Mouse (Mus musculus): Measurements from ENCODE around the gene Stau1. TPM values are rescaled to one million over a fixed set of nuclear protein-coding genes. Genes with fewer than 3 reads are reported as not detected.

The Stau1 gene
- polyA plus RNA-seq, 1 experiment = 20.5 TPM

DNA sequence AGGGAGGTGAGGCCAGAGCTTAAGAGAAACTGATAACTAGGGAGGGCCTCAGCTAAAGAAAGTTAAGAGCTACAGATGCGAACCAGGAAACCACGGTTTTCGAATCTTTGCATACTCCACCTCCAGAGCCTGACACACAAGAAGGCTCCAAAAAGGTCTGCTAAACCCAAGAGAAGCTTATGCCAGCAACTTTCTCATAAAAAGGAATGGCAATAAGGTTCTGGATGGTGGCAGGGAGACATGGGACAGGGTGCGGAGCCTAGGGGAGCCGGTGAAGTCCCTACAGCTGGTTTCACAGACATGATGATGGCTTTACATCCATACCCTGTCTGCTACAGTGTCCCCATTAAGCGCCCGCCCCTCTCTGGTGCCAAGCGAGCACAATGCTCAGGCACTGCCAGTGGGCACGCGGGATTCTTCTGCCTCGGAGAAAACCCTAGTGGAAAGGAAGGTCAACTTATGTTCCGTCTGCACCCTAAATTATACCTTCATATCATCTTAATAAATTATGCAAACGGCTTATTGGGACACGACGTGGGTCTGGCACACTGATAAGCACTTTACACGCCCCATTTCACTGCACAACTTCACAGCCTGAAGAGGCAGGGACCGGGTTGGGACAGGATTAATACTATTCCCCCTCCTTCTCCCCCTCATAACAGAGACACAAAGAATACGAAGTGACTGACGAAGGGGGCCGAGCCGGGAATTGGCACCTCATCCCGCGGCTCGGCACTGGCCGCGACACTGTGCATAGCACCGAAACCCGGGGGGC is 891 bp downstream of the Stau1 start:
- no peak for DNase-seq (ENCODE audit: low read depth, low spot score)
- WGBS = under 1% methylated on average over 28 of the region's 28 CpGs

DNA sequence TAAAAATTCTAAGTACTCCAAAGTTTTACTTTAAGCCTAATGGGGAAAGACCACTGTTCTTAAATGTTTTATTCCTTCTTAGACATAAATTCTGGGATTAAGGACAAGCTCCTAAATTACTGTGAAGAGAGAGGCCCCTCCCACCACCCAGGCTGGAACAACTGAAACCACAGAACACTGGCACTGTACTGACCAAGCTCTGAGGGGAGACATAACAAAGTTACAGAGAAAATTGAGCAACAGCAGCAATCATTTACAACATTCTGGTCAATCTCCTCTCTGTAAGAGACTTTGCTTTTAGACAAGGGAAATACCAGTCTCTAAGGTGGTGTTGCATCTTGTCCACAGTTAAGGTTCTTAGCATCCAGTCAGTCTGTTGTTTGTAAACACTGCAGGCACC is 4.2 kb downstream of the Stau1 start:
- DNase-seq (ENCODE audit: low read depth, low spot score) = no peak

DNA sequence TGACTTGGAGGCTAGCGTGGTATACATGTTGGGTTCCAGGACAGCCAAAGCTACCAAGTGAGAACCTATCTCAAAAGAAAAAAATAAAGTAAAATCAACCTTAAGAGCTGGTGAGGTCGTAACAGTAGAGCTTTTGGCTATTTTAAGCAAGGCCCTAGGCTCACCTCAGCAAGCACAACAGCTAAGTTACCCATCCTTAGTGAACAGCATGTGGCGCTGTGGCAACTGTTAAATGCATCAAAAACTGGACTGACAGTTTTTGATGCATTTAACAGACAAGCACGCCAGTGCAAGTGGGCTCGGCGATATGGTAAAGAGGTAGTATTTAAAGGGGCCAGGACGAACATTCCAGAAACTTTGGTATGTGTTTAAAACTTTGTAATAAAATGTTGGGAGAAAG is 5.2 kb downstream of the Stau1 start:
- WGBS = 66% methylated on average over 7 of the region's 7 CpGs
- DNase-seq (ENCODE audit: low read depth, low spot score) = no peak

DNA sequence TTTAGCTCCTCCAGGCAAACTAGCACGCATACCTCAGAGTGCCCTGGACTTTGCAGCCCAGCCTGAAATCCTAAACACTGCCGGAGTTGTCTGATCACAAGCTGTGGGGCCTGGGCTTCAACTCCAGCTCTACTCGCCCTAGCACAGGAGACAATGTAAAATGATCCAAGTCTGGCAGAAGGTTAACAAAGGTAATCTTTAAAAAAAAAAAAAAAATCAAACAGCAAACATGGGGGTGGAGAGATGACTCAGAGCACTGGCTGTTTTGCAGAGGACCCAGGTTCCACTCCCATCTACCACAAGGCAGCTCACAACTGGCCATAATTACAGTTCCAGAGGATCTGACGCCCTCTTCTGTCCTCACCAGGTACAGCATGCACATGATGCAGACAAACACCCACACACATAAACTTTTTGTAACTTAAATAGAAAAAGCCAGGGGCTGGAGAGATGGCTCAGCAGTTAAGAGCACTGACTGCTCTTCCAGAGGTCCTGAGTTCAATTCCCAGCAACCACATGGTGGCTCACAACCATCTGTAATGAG is 12.7 kb downstream of the Stau1 start:
- WGBS = 27% methylated on average over 4 of the region's 4 CpGs

DNA sequence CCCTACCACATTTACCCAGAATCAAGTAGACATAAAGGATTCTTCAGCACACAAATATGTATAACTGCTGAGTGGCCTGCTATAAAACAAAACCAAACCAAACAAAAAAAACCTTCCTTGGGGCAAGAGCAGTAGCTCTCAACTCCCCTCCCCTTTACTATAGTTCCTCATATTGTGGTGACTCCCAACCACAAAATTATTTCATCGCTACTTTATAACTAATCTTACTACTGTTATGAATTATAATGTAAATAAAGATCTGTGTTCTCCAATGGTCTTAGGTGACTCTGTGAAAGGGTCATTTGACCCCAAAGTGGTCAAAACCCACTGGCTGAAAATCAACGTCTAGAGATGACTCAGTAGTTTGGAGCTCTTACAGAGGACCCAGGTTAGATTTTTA is 15.9 kb downstream of the Stau1 start:
- no peak for DNase-seq (ENCODE audit: low read depth, low spot score)

More for the DNA sequence above, 12.7 kb downstream of the Stau1 start:
- no peak for DNase-seq (ENCODE audit: low read depth, low spot score)

DNA sequence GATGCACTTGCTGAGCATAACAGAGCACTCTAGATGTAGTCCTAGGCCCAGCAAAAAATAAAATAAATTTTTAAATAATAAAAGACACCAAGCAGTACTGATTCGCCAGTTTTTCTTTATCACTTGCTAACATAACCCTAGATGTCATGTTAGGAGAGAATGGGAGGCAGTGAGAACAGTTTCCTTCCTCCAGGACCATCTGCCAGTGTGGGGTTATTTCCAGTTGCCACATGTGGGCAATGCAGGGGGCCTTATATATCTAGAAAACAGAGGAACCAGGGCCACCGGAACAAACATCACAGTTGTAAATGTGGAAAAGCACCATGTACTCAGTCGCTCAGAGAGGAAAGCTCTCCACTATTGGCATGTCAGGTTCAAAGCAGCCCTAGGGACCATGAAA is 18.6 kb downstream of the Stau1 start:
- no peak for DNase-seq (ENCODE audit: low read depth, low spot score)
- 69% methylated on average over 3 of the region's 3 CpGs for WGBS

More for the DNA sequence above, 15.9 kb downstream of the Stau1 start:
- WGBS = 63% methylated on average over 2 of the region's 2 CpGs

DNA sequence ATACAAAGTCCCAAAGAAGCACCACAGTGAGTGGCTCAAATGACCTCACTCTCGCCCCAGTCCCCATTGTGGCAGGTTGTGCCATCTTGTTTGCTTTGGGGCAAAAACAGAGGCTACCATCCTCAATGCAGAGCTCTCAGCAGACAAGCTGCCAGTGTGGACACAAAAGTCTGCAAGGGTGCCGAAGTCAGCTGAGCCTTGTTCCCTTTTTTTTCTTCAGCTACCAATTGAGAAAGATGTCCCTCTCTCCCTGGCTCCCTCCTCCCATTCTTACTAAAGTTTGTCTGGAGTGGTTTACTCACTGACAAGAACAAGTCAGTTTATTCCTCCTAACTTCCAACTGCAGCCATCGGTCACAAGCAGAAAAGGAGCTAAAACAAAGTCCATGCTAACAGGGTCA is 19.7 kb downstream of the Stau1 start:
- no peak for DNase-seq (ENCODE audit: low read depth, low spot score)
- WGBS = 56% methylated on average over 3 of the region's 3 CpGs

DNA sequence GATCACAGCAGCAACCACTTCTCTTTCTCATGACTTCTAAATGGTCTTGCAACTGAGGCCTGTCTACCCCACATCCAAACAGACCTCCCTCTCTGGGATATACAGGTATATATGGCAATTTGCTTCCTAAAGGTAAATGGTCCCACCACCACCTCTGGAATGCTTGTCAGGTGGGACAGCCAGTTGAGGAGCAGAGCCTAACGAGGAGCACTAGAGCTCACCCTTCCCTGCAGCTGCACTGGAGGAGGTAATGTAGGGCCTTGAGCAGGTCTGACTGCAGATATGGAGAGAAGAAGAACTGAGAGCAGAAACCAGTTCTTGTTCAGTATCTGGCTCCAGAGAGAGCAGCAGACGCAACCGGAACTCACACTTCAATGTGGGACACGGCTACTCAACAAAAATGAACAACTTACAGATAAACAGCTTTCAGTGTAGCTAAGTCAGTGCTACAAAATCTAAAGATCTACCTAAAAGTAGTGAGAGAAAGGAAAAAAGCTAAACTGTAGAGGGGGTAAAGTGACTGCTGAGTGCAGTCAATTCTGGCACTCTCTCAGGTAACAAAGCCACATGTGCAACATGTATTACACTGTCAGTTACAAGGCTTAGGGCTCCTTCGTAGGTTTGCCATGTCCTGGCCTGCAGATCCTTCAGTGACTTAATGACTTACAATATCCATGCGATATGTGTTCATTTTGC is 21.8 kb downstream of the Stau1 start:
- no peak for DNase-seq (ENCODE audit: low read depth, low spot score)
- WGBS = 66% methylated on average over 6 of the region's 6 CpGs

DNA sequence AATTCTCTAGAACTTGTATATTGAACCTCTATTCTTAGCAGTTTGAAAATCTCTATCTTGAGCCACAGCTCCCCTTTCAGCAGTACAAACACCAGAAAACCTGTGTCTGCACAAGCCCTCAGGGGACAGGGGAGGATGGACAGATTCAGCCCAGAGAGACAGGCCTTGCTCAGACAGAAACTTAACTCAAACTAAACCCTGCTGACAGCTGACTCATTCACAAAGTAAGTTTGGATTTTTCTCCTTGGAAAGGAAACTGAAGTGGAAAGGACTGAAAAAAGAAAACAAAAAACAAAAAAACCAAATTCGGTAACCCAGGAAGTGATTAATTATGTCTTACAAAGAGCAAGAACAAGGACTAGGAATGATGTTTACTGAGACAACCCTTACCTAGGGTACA is 22.9 kb downstream of the Stau1 start:
- 50% methylated on average over 1 of the region's 1 CpGs for WGBS
- DNase-seq (ENCODE audit: low read depth, low spot score) = no peak

DNA sequence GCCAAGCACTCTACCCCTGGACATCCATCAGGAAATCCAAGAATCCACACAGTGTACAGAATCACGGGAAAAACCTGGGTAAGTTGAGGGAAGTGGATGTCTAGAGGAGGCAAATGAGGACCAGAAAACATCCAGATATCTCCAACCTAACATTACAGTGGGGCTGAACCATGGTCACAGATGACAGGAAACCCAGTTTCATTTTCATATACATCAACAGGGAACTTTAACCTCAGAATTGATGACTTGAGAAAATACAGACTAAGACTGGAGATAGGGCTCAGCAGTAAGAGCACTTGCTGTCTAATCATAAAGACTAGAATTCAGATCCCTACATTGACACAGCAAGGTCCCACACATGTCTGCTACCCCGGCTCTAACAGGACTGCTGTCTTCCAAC is 31.3 kb downstream of the Stau1 start:
- 73% methylated on average over 2 of the region's 2 CpGs for WGBS
- no peak for DNase-seq (ENCODE audit: low read depth, low spot score)

DNA sequence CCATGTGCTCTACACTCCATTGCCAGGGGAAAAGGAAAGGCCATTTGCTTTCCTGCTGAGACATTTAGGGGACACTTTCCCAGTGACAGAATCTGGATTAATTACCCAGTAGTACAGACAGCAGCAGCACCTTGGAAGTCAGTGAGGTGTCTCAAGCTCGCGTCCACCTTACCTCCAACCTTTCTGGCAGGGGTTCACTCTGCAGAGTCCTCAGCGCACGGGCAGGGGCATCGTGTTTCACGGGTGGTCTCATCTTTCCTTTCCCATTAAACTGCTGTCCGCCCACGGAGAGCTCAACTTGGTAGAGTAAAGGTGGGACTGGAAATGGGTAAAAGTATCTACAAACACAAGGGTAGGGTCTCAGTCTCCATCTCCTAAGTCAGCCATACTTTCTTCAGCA is 32.8 kb downstream of the Stau1 start:
- WGBS = 93% methylated on average over 8 of the region's 8 CpGs
- DNase-seq (ENCODE audit: low read depth, low spot score) = no peak

DNA sequence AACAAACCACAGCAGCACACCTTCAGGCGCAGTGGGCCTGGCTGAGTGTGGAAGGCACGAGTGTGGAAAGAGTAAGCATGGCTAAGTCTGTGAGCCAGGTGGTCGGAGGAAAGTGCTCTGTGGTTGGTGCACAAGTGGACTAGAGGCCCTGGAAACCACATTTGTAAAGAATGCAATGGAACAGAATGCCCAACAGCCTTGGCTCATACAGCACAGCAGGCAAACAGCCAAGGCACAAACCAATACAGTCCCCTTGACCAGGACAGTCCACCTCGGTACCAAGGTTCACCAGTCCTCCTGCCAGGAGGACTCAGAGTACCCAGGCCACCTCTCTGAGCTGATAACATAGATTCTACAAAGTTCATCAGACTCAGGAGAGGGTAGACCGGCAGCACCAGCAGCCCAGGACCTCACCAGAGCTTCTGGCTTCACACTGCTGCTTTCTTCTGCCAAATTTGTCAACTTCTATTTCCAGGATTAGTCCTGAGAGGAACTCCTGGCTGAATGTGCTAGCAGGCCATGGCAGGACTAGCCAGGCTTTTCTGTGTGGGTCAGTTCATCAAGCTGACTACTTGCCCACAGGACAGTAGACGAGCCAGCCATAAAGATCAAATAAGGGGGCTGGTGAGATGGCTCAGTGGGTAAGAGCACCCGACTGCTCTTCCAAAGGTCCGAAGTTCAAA is 35.3 kb downstream of the Stau1 start:
- no peak for DNase-seq (ENCODE audit: low read depth, low spot score)
- WGBS = 73% methylated on average over 8 of the region's 8 CpGs

DNA sequence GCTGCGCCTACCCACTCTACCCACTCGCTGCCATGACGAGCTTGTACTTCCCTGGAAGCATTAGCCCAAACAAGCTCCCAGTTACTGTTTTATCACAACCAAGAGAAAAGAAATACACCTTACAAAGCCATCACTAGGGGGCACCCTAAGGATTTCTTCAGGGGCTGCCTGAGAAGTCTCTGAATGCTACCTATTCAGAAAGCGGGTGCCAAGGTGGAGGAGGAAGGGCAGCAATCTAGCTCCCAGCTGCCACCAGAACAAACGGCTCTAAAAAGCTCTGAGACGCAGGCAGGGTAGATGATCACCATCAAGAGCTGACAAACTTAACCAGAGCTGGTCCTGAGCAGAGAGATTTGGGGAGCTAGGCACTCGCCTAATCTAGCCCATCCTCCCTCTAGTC is 39.3 kb downstream of the Stau1 start:
- WGBS = 50% methylated on average over 7 of the region's 7 CpGs
- peak; percentile 36 for DNase-seq (ENCODE audit: low read depth, low spot score)

DNA sequence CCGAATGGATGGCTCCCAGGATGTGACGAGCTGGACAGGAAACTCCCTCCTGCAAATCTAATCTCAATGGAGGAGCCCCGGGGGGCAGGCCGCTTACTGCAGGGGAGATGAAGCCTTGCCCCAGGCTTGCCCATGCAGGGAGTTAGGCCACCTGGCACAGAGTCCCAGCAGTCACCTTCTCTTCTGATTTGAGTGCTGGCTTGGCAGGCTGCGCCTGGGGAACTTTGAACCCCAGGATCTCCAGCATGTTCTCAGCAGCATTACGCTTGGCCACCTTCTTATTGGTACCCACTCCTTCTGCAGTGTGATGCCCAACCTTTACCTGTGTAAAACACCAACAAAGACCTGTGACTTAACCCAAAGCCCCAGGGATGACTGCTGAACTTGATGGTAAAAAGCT is 43.9 kb downstream of the Stau1 start:
- DNase-seq (ENCODE audit: low read depth, low spot score) = no peak
- 85% methylated on average over 6 of the region's 6 CpGs for WGBS

DNA sequence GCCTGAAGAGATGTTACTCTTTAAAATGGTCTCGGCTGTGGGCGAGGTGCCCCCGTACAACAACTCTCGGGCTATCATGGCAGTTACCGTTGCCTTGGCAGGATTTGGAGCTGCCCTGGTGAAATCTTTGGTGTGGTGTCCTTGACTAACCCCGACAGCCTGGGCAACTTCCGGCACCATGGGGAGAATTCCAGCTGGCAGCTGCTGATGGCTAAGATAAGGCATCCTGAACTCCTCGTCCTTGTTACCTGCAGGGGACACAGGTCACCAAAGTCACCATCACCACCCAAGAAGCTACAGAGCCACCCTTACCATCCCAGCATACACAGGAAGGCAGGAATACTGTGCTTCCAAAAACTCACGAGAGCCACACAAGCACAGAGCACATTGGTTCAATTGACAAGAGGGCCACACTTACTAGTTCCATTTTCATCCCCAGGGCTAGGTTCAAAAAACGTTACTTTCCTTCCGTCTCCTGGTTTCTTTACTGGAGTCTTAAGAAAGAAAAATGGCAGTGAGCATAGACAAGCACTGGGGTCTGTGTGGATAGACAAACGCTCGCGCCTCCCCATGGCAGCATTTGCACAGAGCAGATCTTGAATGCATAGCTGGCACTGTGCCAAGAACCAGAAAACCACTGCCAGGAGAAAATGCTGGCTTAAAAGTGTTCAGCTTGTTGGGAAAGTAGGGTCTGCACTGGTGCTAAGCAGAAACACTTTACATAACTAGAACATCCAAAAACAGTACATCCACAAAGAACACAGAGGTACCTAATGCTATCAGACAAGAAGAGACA is 45.0 kb downstream of the Stau1 start:
- 72% methylated on average over 14 of the region's 14 CpGs for WGBS
- DNase-seq (ENCODE audit: low read depth, low spot score) = no peak

DNA sequence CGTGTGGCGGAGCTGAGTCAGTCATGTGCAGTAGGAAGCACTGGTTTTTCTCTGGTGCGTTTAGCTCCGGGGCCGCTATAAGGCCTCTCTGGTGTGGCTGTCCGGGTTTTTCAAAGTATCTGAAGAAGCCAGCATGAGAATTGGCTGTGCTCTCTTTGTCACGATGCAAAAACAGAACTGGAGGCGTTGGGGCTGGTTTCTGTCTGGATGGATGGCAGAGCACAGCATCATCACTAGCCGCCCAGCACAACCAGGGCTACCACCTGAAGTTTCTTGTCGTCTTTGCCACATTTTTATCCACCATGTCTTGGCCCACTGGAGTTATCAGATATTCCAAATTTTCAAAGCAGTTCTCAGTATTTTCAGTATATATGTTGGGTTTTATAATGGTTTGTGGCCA is 47.2 kb downstream of the Stau1 start:
- WGBS = 90% methylated on average over 10 of the region's 10 CpGs
- no peak for DNase-seq (ENCODE audit: low read depth, low spot score)

DNA sequence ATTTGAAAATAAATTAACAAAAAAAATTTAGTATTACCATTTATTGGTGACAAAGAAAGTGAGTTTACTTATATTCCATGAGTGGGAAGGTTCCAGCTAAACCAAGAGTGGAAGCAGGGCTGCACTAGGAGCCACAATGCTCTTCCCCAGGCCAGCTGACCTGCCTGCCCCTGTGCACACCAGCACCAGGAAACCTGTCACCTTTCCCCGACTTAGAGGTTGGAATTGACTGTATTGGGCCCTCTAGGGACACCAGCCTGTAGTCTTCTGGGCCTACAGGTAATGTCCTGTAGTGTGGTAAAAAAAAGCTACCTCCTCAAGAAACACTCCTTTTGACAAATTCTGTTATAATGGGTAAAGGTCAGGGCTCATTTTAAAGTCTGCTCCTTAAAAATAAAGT is 47.9 kb downstream of the Stau1 start:
- no peak for DNase-seq (ENCODE audit: low read depth, low spot score)

DNA sequence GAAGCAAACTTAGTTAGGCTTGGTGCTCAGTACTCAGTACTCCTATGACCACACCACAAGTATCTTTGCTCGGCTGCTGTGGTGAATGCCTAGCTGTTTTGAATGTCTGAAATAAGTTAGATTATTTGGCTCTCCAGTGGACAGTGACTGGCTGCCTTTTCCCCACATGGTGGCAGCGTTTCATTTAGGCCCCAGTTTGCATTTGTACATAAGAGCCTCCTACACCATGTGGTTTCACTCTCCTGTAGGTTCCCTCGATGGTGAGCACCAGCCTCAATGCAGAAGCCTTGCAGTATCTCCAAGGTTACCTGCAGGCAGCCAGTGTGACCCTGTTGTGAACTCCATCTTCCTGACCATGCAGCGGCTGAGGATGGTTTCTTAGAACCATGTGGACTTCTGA is 50.6 kb downstream of the Stau1 start:
- 46% methylated on average over 4 of the region's 4 CpGs for WGBS
- DNase-seq (ENCODE audit: low read depth, low spot score) = no peak

More for the DNA sequence above, 47.9 kb downstream of the Stau1 start:
- WGBS = 55% methylated on average over 1 of the region's 1 CpGs

DNA sequence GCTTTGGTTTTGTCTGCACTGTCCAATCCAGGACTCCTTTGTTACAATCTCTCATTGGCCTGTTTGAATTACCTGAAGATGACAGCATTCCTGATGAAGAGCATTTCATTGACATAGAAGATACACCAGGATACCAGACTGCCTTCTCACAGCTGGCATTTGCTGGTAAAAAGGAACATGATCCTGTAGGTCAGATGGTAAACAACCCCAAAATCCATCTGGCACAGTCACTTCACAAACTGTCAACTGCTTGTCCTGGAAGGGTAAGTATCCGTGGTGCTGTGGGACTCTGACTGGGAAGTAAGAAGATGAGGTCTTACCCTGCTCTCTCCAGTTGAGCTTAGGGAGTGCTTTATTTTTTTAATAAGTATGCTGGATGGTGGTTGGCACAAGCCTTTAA is 51.8 kb downstream of the Stau1 start:
- WGBS = 71% methylated on average over 1 of the region's 1 CpGs
- DNase-seq (ENCODE audit: low read depth, low spot score) = no peak

DNA sequence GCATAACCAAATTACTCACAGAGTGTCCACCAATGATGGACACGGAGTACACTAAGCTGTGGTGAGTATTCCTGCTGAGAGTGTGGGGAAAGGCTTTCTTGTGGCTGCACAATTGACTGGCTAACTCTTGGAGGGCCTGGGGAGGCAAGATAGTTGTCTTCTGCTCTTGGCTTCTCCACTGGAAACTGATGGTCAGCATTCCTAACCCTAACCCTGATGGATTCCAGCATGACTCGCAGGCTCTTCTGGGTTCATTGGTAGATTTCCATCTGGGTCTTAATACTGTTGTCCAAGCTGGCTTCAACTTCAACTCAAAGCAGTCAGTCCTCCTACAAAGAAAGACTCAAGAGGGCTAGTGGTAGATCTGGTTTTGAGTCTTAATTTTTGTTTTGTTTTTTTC is 53.0 kb downstream of the Stau1 start:
- DNase-seq (ENCODE audit: low read depth, low spot score) = no peak
- WGBS = 77% methylated on average over 2 of the region's 2 CpGs
